Mouse (Mus musculus): ENCODE results near the gene Mmp25. TPM values are rescaled to one million over a fixed set of nuclear protein-coding genes. Genes with fewer than 3 reads are reported as not detected.
"Not testable (repeated sequence)": the region's sequence is repeated elsewhere in the genome, so short reads cannot be mapped to it uniquely, and the experiment has no call there.

Gene Mmp25
- total RNA-seq, 2 experiments from 2014 or later: 0.54 to 1.00 TPM

GRCm38 (mm10) chr17:23600641-23601622 is 44.1 kb downstream of the Mmp25 start, which contains the start of gene Zscan10:
Gene Zscan10, plus strand, starts transcription at chr17:23600856.
- DNase-seq: no peak

GRCm38 (mm10) chr17:23599605-23600063 is 45.4 kb downstream of the Mmp25 start:
- no peak for DNase-seq

- peak; percentile 91 for DNase-seq
Measured at GRCm38 (mm10) chr17:23598582-23599552, 46.2 kb downstream of the Mmp25 start, which contains the start of gene Zfp13. Gene Zfp13, minus strand, starts transcription at chr17:23599487.

- not testable (repeated sequence) for DNase-seq
Measured at GRCm38 (mm10) chr17:23595139-23595538, 49.9 kb downstream of the Mmp25 start.

- no peak for DNase-seq
Measured at GRCm38 (mm10) chr17:23592926-23593300, 52.2 kb downstream of the Mmp25 start.

GRCm38 (mm10) chr17:23592208-23592925 is 52.7 kb downstream of the Mmp25 start:
- peak; percentile 97 for DNase-seq

- DNase-seq: no peak
Measured at GRCm38 (mm10) chr17:23587253-23587652, 57.8 kb downstream of the Mmp25 start.

GRCm38 (mm10) chr17:23585721-23586491 is 59.2 kb downstream of the Mmp25 start:
- DNase-seq: peak; percentile 75

GRCm38 (mm10) chr17:23584786-23585185 is 60.3 kb downstream of the Mmp25 start:
- peak; percentile 34 for DNase-seq

Other genes with a start within 250 kb of the Mmp25 start
- not detected for gene Vmn2r117, start 165.6 kb downstream of the Mmp25 start, total RNA-seq (2021)
- 1 to 10 TPM; 7.9 to 8.0 TPM for gene Zfp213, start 81.0 kb downstream of the Mmp25 start, total RNA-seq (2021)
- gene Zfp13, start 45.8 kb downstream of the Mmp25 start, total RNA-seq (2021): 10 to 100 TPM; 10.6 to 12.5 TPM
- not detected for gene Zscan10, start 44.4 kb downstream of the Mmp25 start, total RNA-seq (2021)
- gene Bicdl2, start 15.2 kb upstream of the Mmp25 start, total RNA-seq (2021): not detected
- 100 to 1,000 TPM; 136 to 169 TPM for gene Hcfc1r1, start 28.3 kb upstream of the Mmp25 start, total RNA-seq (2021)
- 10 to 100 TPM; 25.6 to 28.0 TPM for gene Thoc6, start 28.6 kb upstream of the Mmp25 start, total RNA-seq (2021)
- 10 to 100 TPM; 40.4 to 80.3 TPM for gene Tnfrsf12a, start 32.2 kb upstream of the Mmp25 start, total RNA-seq (2021)
- gene Cldn6, start 34.0 kb upstream of the Mmp25 start, total RNA-seq (2021): under 1 TPM in 1 of 2 experiments, not detected in 1; 0.75 TPM
- gene Cldn9, start 38.7 kb upstream of the Mmp25 start, total RNA-seq (2021): not detected
- 1 to 10 TPM in 1 of 2 experiments, under 1 TPM in 1; 0.67 to 1.1 TPM for gene 1520401A03Rik, start 77.5 kb upstream of the Mmp25 start, total RNA-seq (2021)
- 10 to 100 TPM in 1 of 2 experiments, 1 to 10 TPM in 1; 9.1 to 12.8 TPM for gene Pkmyt1, start 81.1 kb upstream of the Mmp25 start, total RNA-seq (2021)
- 10 to 100 TPM; 12.6 to 14.9 TPM for gene Paqr4, start 95.6 kb upstream of the Mmp25 start, total RNA-seq (2021)
- gene Kremen2, start 100.6 kb upstream of the Mmp25 start, total RNA-seq (2021): not detected
- 10 to 100 TPM; 43.9 to 49.0 TPM for gene Flywch1, start 126.3 kb upstream of the Mmp25 start, total RNA-seq (2021)
- 1 to 10 TPM; 8.0 to 9.5 TPM for gene Flywch2, start 140.8 kb upstream of the Mmp25 start, total RNA-seq (2021)
- gene Srrm2, start 145.3 kb upstream of the Mmp25 start, total RNA-seq (2021): 100 to 1,000 TPM; 365 to 601 TPM
- 100 to 1,000 TPM; 333 to 378 TPM for gene Elob, start 183.9 kb upstream of the Mmp25 start, total RNA-seq (2021)
- not detected for gene Prss33, start 190.8 kb upstream of the Mmp25 start, total RNA-seq (2021)
- gene Prss32, start 198.6 kb upstream of the Mmp25 start, total RNA-seq (2021): not detected
- gene Prss41, start 198.9 kb upstream of the Mmp25 start, total RNA-seq (2021): under 1 TPM; 0.21 to 0.58 TPM
- not detected for gene Prss21, start 222.8 kb upstream of the Mmp25 start, total RNA-seq (2021)
- gene Dcpp1, start 235.6 kb upstream of the Mmp25 start, total RNA-seq (2021): not detected
- gene Dcpp2, start 235.6 kb upstream of the Mmp25 start, total RNA-seq (2021): not detected

Measured in adrenal gland, postnatal 10 days (tissue).